19 mouse cellular contexts compared by ENCODE assay signal in genomic region chr14:55658011-55658410, GRCm38 (mm10). TPM values are rescaled to one million over a fixed set of nuclear protein-coding genes. Genes with fewer than 3 reads are reported as not detected.
A peak's percentile ranks its signal among the peaks of the same experiment; 100 is the strongest.
DNase-seq lines count a peak whose midpoint lies in the region; ATAC-seq and TF ChIP-seq lines count a peak whose summit lies in the region.
"Had no signal": no experiment of that assay in that cellular context is flagged by ENCODE, and none has a peak within 500 bp of the region (broad histone marks: within the 10 kb centered on the region; RNA-seq: fewer than 3 reads in every experiment).

No protein-coding gene starts in this region.

- H3K79me2 ChIP-seq in heart, adult 2 months (replicated peaks; ENCODE audit: control insufficient read depth, insufficient read depth, low read length) = no peaks in the 10 kb centered on the region

- WGBS in heart, adult 2 months = 65% methylated on average over 5 of the region's 5 CpGs
- 90% methylated on average over 5 of the region's 5 CpGs for WGBS in kidney, embryonic 14.5 days
- 42% methylated on average over 5 of the region's 5 CpGs for WGBS in intestine, postnatal 0 days
- WGBS in stomach, postnatal 0 days = 79% methylated on average over 5 of the region's 5 CpGs
- WGBS in cerebellum, adult 2 months = 93% methylated on average over 5 of the region's 5 CpGs

- H3K9ac ChIP-seq in heart, adult 2 months (ENCODE audit: low read depth, low read length) = no peak overlapping the region
- no peak overlapping the region for H3K9ac ChIP-seq in kidney, embryonic 14.5 days (ENCODE audit: low read depth, low read length)
- no peak overlapping the region for H3K9ac ChIP-seq in intestine, postnatal 0 days (ENCODE audit: low read depth, low read length)
- no peak overlapping the region for H3K9ac ChIP-seq in stomach, postnatal 0 days (ENCODE audit: low read length)
- H3K9ac ChIP-seq: forebrain, embryonic 12.5 days; hindbrain, embryonic 12.5 days; liver, embryonic 14.5 days had no signal

- no peaks in the 10 kb centered on the region for H3K27me3 ChIP-seq in heart, adult 2 months (ENCODE audit: control insufficient read depth, insufficient read depth, low read length)
- no peaks in the 10 kb centered on the region for H3K27me3 ChIP-seq in kidney, embryonic 14.5 days (ENCODE audit: control insufficient read depth, insufficient read depth, low read length)
- H3K27me3 ChIP-seq in intestine, postnatal 0 days (replicated peaks; ENCODE audit: control insufficient read depth, insufficient read depth, low read length) = no peaks in the 10 kb centered on the region
- H3K27me3 ChIP-seq in stomach, postnatal 0 days (ENCODE audit: control insufficient read depth, insufficient read depth, low read length) = no peaks in the 10 kb centered on the region
- H3K27me3 ChIP-seq in cerebellum, adult 2 months (ENCODE audit: control insufficient read depth, insufficient read depth, low read length) = no peaks in the 10 kb centered on the region
- H3K27me3 ChIP-seq: CH12.LX; forebrain, embryonic 12.5 days; hindbrain, embryonic 12.5 days had no signal

- TF ChIP-seq EP300 in heart, adult 2 months (IDR thresholded peaks at IDR 0.05; ENCODE audit: insufficient read depth, low read depth, low read length) = no peak
- no peak for TF ChIP-seq EP300 in stomach, postnatal 0 days (optimal IDR thresholded peaks at IDR 0.05)

- H3K9me3 ChIP-seq in kidney, embryonic 14.5 days (ENCODE audit: control insufficient read depth, low read length) = no peaks in the 10 kb centered on the region
- no peaks in the 10 kb centered on the region for H3K9me3 ChIP-seq in intestine, postnatal 0 days (ENCODE audit: control insufficient read depth)
- H3K9me3 ChIP-seq in stomach, postnatal 0 days (ENCODE audit: control insufficient read depth, low read length) = no peaks in the 10 kb centered on the region
- H3K9me3 ChIP-seq: forebrain, embryonic 12.5 days; hindbrain, embryonic 12.5 days had no signal

- H3K36me3 ChIP-seq in heart, adult 2 months (ENCODE audit: control insufficient read depth, insufficient read depth, low read length) = peaks cover 12% of the 10 kb centered on the region; the same call in 1 of the 2 replicates
- H3K36me3 ChIP-seq in kidney, embryonic 14.5 days (ENCODE audit: control insufficient read depth, insufficient read depth, low read length) = peaks cover 19% of the 10 kb centered on the region; the same call in 1 of the 2 replicates
- H3K36me3 ChIP-seq in intestine, postnatal 0 days (ENCODE audit: control insufficient read depth, insufficient read depth) = peaks cover 4% of the 10 kb centered on the region
- H3K36me3 ChIP-seq in stomach, postnatal 0 days (ENCODE audit: control insufficient read depth, insufficient read depth, low read length) = no peaks in the 10 kb centered on the region; the same call in 1 of the 2 replicates

- no peak for ATAC-seq in kidney, embryonic 14.5 days (ENCODE audit: low FRiP score, low TSS enrichment)
- ATAC-seq in intestine, postnatal 0 days = peak; percentile 96
- ATAC-seq in stomach, postnatal 0 days (ENCODE audit: low FRiP score, low TSS enrichment) = peak; percentile 83
- no peak for ATAC-seq in megakaryocyte, adult 5-6 weeks (ENCODE audit: poor library complexity, severe bottlenecking)

- TF ChIP-seq CTCF in heart, adult 2 months (IDR thresholded peaks at IDR 0.05) = no peak
- TF ChIP-seq CTCF in intestine, postnatal 0 days (IDR thresholded peaks at IDR 0.05; ENCODE audit: low read depth) = no peak
- no peak for TF ChIP-seq CTCF in stomach, postnatal 0 days (IDR thresholded peaks at IDR 0.05; ENCODE audit: low read depth)
- no peak for TF ChIP-seq CTCF in cerebellum, adult 2 months (IDR thresholded peaks at IDR 0.05; ENCODE audit: borderline replicate concordance, insufficient read depth, low read depth, low read length)

- DNase-seq in heart, adult 2 months = peak in 1 of 2 experiments; percentile 33
- DNase-seq in heart, postnatal 25 days (ENCODE audit: low spot score) = no peak
- peak; percentile 51 for DNase-seq in kidney, adult 18-20 months
- peak; percentile 24 for DNase-seq in stomach, postnatal 0 days (ENCODE audit: low spot score)
- no peak for DNase-seq in cerebellum, adult 2 months
- DNase-seq: cerebellum, adult 11-12 months; gastrocnemius, postnatal 36 days; layer of hippocampus, postnatal 36 days; lung, postnatal 10 days; retina, postnatal 1 day; thymus, postnatal 14 days had no signal

- peak overlapping the region; percentile 88 for H3K27ac ChIP-seq in heart, adult 2 months
- H3K27ac ChIP-seq in kidney, embryonic 14.5 days (ENCODE audit: low read depth, low read length) = no peak overlapping the region
- peak overlapping the region; percentile 87 for H3K27ac ChIP-seq in intestine, postnatal 0 days (ENCODE audit: low read depth, low read length)
- no peak overlapping the region for H3K27ac ChIP-seq in stomach, postnatal 0 days (replicated peaks)
- H3K27ac ChIP-seq in cerebellum, adult 2 months (ENCODE audit: insufficient read depth, low read length) = no peak overlapping the region
- H3K27ac ChIP-seq: forebrain, embryonic 12.5 days; hindbrain, embryonic 12.5 days; liver, embryonic 14.5 days had no signal

- TF ChIP-seq POLR2A in heart, adult 2 months (IDR thresholded peaks at IDR 0.05; ENCODE audit: insufficient read depth, low read depth, low read length) = no peak
- no peak for TF ChIP-seq POLR2A in cerebellum, adult 2 months (IDR thresholded peaks at IDR 0.05; ENCODE audit: borderline replicate concordance, insufficient read depth, low read length)

- H3K4me1 ChIP-seq in heart, adult 2 months (ENCODE audit: control insufficient read depth, insufficient read depth, low read length) = peaks cover 1% of the 10 kb centered on the region
- H3K4me1 ChIP-seq in kidney, embryonic 14.5 days (ENCODE audit: control insufficient read depth, insufficient read depth, low read length) = peaks cover 5% of the 10 kb centered on the region; the same call in 1 of the 2 replicates
- H3K4me1 ChIP-seq in intestine, postnatal 0 days (replicated peaks; ENCODE audit: control insufficient read depth, insufficient read depth, low read length) = 0 out of 2 replicates have a peak, but pooled peaks cover 4% of the 10 kb centered on the region
- H3K4me1 ChIP-seq in stomach, postnatal 0 days (replicated peaks; ENCODE audit: control insufficient read depth, insufficient read depth) = no peaks in the 10 kb centered on the region; the same call in 1 of the 2 replicates
- no peaks in the 10 kb centered on the region for H3K4me1 ChIP-seq in cerebellum, adult 2 months (ENCODE audit: control insufficient read depth, insufficient read depth, low read length)

- no peak overlapping the region for H3K4me3 ChIP-seq in heart, adult 2 months
- no peak overlapping the region for H3K4me3 ChIP-seq in kidney, embryonic 14.5 days (ENCODE audit: low read length)
- no peak overlapping the region for H3K4me3 ChIP-seq in intestine, postnatal 0 days (ENCODE audit: low read depth, low read length)
- no peak overlapping the region for H3K4me3 ChIP-seq in stomach, postnatal 0 days (ENCODE audit: low read depth, low read length)
- no peak overlapping the region for H3K4me3 ChIP-seq in cerebellum, adult 2 months (replicated peaks; ENCODE audit: insufficient read depth, low read depth, low read length)
- H3K4me3 ChIP-seq: forebrain, embryonic 12.5 days; hindbrain, embryonic 12.5 days had no signal

- intact Hi-C loops in heart, adult 2 months (cut with DNase I) = no loop called here
- intact Hi-C loops in heart, postnatal 25 days (cut with DNase I) = no loop called here

- no peak overlapping the region for H3K4me2 ChIP-seq in kidney, embryonic 14.5 days (replicated peaks; ENCODE audit: low read depth, low read length)
- H3K4me2 ChIP-seq in intestine, postnatal 0 days (replicated peaks; ENCODE audit: low read depth) = 0 out of 2 replicates have a peak overlapping the region, but pooled peaks have one; percentile 0
- no peak overlapping the region for H3K4me2 ChIP-seq in stomach, postnatal 0 days (replicated peaks; ENCODE audit: low read depth)
- H3K4me2 ChIP-seq: forebrain, embryonic 12.5 days; hindbrain, embryonic 12.5 days had no signal

RNA-seq across cellular contexts. Expression of gene Mdp1, which starts 2.3 kb away (rescaled TPM):
- 10 to 100 TPM; 45.3 to 49.1 TPM for total RNA-seq in heart, adult 2 months (2021)
- 35.7 and 54.9 TPM in 2 replicates for polyA plus RNA-seq in heart, adult 2 months (2012; rRNA removed)
- 10 to 100 TPM; 53.0 to 53.4 TPM for total RNA-seq in heart, postnatal 25 days (2021)
- polyA plus RNA-seq in kidney, embryonic 14.5 days (2014; fragmentation: Nextera tagmentation; extraction: Ambion mirVana) = 52.0 and 52.7 TPM in 2 replicates
- polyA plus RNA-seq in intestine, postnatal 0 days (2015; fragmentation: Nextera tagmentation; extraction: Ambion mirVana) = 85.1 and 94.0 TPM in 2 replicates
- polyA plus RNA-seq in stomach, postnatal 0 days (2015; fragmentation: Nextera tagmentation; extraction: Ambion mirVana) = 46.5 and 50.6 TPM in 2 replicates
- 30.5 and 34.4 TPM in 2 replicates for total RNA-seq in megakaryocyte, adult 5-6 weeks (2015)
- total RNA-seq in megakaryocyte, adult 5-6 weeks (2017) = 27.0 and 28.3 TPM in 2 replicates
- 44.8 and 44.9 TPM in 2 replicates for polyA plus RNA-seq in cerebellum, adult 2 months (2012; rRNA removed)

RNA-seq across cellular contexts. Expression of gene Tssk4, which starts 8.0 kb away (rescaled TPM):
- under 1 TPM; 0.34 to 0.47 TPM for total RNA-seq in heart, adult 2 months (2021)
- 0.55 and 0.61 TPM in 2 replicates for polyA plus RNA-seq in heart, adult 2 months (2012; rRNA removed)
- under 1 TPM; 0.56 to 0.60 TPM for total RNA-seq in heart, postnatal 25 days (2021)
- 0.72 and 0.77 TPM in 2 replicates for polyA plus RNA-seq in kidney, embryonic 14.5 days (2014; fragmentation: Nextera tagmentation; extraction: Ambion mirVana)
- 0.65 and 0.69 TPM in 2 replicates for polyA plus RNA-seq in intestine, postnatal 0 days (2015; fragmentation: Nextera tagmentation; extraction: Ambion mirVana)
- 0.46 and 0.57 TPM in 2 replicates for polyA plus RNA-seq in stomach, postnatal 0 days (2015; fragmentation: Nextera tagmentation; extraction: Ambion mirVana)
- 1.0 and 1.4 TPM in 2 replicates for total RNA-seq in megakaryocyte, adult 5-6 weeks (2015)
- total RNA-seq in megakaryocyte, adult 5-6 weeks (2017) = 0.26 and 0.89 TPM in 2 replicates
- polyA plus RNA-seq in cerebellum, adult 2 months (2012; rRNA removed) = 0.40 and 0.61 TPM in 2 replicates
- total RNA-seq: monocyte, adult 5-6 weeks had no signal

RNA-seq across cellular contexts. Expression of gene Gmpr2, which starts 13.7 kb away (rescaled TPM):
- 1 to 10 TPM; 8.1 to 9.0 TPM for total RNA-seq in heart, adult 2 months (2021)
- 11.8 and 18.2 TPM in 2 replicates for polyA plus RNA-seq in heart, adult 2 months (2012; rRNA removed)
- total RNA-seq in heart, postnatal 25 days (2021) = 10 to 100 TPM in 1 of 2 experiments, 1 to 10 TPM in 1; 8.9 to 11.2 TPM
- polyA plus RNA-seq in kidney, embryonic 14.5 days (2014; fragmentation: Nextera tagmentation; extraction: Ambion mirVana) = 58.4 and 62.9 TPM in 2 replicates
- polyA plus RNA-seq in intestine, postnatal 0 days (2015; fragmentation: Nextera tagmentation; extraction: Ambion mirVana) = 21.3 and 24.4 TPM in 2 replicates
- 24.8 and 26.8 TPM in 2 replicates for polyA plus RNA-seq in stomach, postnatal 0 days (2015; fragmentation: Nextera tagmentation; extraction: Ambion mirVana)
- 24.0 and 24.8 TPM in 2 replicates for total RNA-seq in megakaryocyte, adult 5-6 weeks (2015)
- total RNA-seq in megakaryocyte, adult 5-6 weeks (2017) = 26.2 and 29.7 TPM in 2 replicates
- 29.2 and 29.6 TPM in 2 replicates for polyA plus RNA-seq in cerebellum, adult 2 months (2012; rRNA removed)

RNA-seq across cellular contexts. Expression of gene Nedd8, which starts 13.9 kb away (rescaled TPM):
- total RNA-seq in heart, adult 2 months (2021) = 100 to 1,000 TPM; 242 to 262 TPM
- 265 and 340 TPM in 2 replicates for polyA plus RNA-seq in heart, adult 2 months (2012; rRNA removed)
- total RNA-seq in heart, postnatal 25 days (2021) = 100 to 1,000 TPM; 252 to 263 TPM
- 586 and 744 TPM in 2 replicates for polyA plus RNA-seq in kidney, embryonic 14.5 days (2014; fragmentation: Nextera tagmentation; extraction: Ambion mirVana)
- 385 and 387 TPM in 2 replicates for polyA plus RNA-seq in intestine, postnatal 0 days (2015; fragmentation: Nextera tagmentation; extraction: Ambion mirVana)
- polyA plus RNA-seq in stomach, postnatal 0 days (2015; fragmentation: Nextera tagmentation; extraction: Ambion mirVana) = 402 and 425 TPM in 2 replicates
- 421 and 452 TPM in 2 replicates for total RNA-seq in megakaryocyte, adult 5-6 weeks (2015)
- total RNA-seq in megakaryocyte, adult 5-6 weeks (2017) = 297 and 326 TPM in 2 replicates
- polyA plus RNA-seq in cerebellum, adult 2 months (2012; rRNA removed) = 414 and 434 TPM in 2 replicates

RNA-seq across cellular contexts. Expression of gene Tm9sf1, which starts 14.4 kb away (rescaled TPM):
- 10 to 100 TPM; 39.4 to 40.6 TPM for total RNA-seq in heart, adult 2 months (2021)
- 50.6 and 63.0 TPM in 2 replicates for polyA plus RNA-seq in heart, adult 2 months (2012; rRNA removed)
- total RNA-seq in heart, postnatal 25 days (2021) = 10 to 100 TPM; 39.0 to 43.8 TPM
- 76.3 and 117 TPM in 2 replicates for polyA plus RNA-seq in kidney, embryonic 14.5 days (2014; fragmentation: Nextera tagmentation; extraction: Ambion mirVana)
- 94.6 and 95.9 TPM in 2 replicates for polyA plus RNA-seq in intestine, postnatal 0 days (2015; fragmentation: Nextera tagmentation; extraction: Ambion mirVana)
- 71.7 and 75.6 TPM in 2 replicates for polyA plus RNA-seq in stomach, postnatal 0 days (2015; fragmentation: Nextera tagmentation; extraction: Ambion mirVana)
- 35.3 and 41.1 TPM in 2 replicates for total RNA-seq in megakaryocyte, adult 5-6 weeks (2015)
- 50.8 and 53.5 TPM in 2 replicates for total RNA-seq in megakaryocyte, adult 5-6 weeks (2017)
- 35.3 and 40.1 TPM in 2 replicates for polyA plus RNA-seq in cerebellum, adult 2 months (2012; rRNA removed)

Comparison
In these comparisons a context has a peak if more than half of its experiments do, and no peak if none do; other contexts are left out.
1. DNase-seq: peak in kidney, adult 18-20 months (single experiment) and stomach, postnatal 0 days (single experiment); none in heart, postnatal 25 days (single experiment) and cerebellum, adult 2 months (0 of 2).
2. H3K27ac ChIP-seq: peak in heart, adult 2 months (single experiment) and intestine, postnatal 0 days (single experiment); none in kidney, embryonic 14.5 days (single experiment), stomach, postnatal 0 days (single experiment) and cerebellum, adult 2 months (single experiment).
3. ATAC-seq: peak in intestine, postnatal 0 days (single experiment) and stomach, postnatal 0 days (single experiment); none in kidney, embryonic 14.5 days (single experiment) and megakaryocyte, adult 5-6 weeks (single experiment).